Mouse (Mus musculus) yolk sac, embryonic 10.5 days (tissue): ENCODE results near the gene 4930550C14Rik.

Experiments used
- DNase-seq: peaks from one replicate; pipeline ENCODE4 v3.0.0-alpha.2; 2017; ENCODE audit warnings: low spot score

Gene 4930550C14Rik

DNA sequence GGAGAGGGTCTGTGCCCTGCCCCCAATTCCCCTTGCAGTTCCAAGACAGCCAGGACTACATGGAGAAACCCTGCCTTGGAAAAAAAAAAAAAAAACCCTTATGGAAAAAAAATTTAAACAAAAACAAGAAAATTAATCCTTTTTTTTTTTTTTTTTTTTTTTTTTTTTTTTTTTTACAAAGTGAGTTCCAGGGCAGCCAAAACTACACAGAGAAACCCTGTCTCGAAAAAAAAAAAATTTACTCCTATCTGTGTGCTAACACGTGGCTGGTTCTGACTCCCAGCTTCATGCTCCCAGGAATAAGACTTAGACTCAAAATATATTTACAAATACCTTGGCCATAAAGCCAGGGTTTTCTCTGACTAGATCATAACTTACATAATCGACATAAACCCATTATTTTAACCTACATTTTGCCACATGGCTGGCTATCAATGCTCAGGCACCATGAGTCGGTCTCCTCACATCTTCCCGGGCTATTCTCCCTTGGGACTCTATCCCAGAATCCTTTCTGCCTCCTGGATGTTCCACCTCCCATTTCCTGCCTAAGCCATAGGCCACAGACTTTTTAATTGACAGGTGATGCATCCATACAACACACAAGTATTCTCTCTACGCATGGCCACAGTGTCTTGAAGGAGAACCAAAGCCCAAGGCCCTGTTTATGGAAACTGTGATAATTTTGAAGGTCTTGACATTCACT is 2.1 kb downstream of the 4930550C14Rik start:
- DNase-seq, result no peak

GRCm38 (mm10) chr9:53404753-53405722 is 2.9 kb downstream of the 4930550C14Rik start:
- DNase-seq, result peak; percentile 82

DNA sequence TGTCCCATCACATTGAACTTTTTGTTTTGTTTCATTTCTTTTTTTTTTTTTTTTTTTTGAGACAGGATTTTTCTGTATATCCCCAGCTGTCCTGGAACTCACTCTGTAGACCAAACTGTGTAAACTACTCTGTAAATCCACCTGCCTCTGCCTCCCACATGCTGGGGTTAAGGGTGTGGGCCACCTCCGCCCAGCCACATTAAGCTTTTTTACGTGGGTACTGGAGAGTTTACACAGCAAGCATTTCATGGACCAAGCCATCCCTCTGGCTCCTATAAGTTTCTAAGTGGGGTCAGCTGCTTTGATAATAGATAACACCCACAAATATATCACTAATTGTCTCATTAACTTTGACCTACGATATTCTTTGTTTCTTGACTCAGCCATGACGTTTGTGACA is 6.4 kb downstream of the 4930550C14Rik start:
- no peak for DNase-seq

GRCm38 (mm10) chr9:53408953-53409361 is 6.8 kb downstream of the 4930550C14Rik start:
- DNase-seq, result no peak

GRCm38 (mm10) chr9:53409427-53409826 is 7.3 kb downstream of the 4930550C14Rik start:
- no peak for DNase-seq

GRCm38 (mm10) chr9:53422133-53422896 is 20.2 kb downstream of the 4930550C14Rik start:
- peak; percentile 33 for DNase-seq

DNA sequence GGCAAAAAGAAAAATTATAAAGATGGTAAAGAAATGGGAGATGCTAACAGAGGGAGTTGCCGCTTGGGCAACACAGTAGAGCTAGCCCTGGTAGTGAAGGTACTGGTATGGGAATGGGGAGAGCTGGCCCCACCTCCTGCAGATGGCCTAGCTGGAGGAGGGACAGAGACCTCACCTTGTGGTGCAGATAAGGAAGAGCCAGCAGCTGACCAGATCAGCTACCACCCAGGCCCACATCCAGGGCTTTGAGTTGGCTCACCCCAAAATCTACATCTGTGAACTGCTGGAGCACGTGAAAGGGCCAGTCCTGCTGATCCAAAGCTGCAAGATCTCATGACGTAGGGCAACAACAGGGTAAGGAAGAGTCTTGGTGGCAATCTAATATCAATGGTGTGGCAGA is 24.6 kb downstream of the 4930550C14Rik start:
- DNase-seq, result no peak

DNA sequence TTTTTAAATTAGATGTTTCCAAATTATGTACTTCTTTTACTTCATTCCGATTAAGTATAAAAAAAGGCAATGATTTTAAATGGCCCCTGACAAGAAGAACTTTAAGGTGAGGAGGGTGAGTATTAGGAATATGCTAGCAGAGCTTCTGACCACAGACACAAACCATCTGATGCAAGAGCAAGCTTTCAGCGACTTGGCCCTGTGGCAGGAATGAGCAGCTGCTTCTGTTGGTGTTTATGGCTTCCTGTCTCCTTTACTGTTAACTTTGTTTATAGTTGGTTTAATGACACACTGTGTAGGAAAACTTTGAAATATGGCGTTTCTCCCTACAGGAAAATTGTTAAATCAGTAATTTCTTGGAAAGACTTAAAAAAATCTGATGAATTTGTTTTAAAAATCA is 25.5 kb downstream of the 4930550C14Rik start:
- no peak for DNase-seq

DNA sequence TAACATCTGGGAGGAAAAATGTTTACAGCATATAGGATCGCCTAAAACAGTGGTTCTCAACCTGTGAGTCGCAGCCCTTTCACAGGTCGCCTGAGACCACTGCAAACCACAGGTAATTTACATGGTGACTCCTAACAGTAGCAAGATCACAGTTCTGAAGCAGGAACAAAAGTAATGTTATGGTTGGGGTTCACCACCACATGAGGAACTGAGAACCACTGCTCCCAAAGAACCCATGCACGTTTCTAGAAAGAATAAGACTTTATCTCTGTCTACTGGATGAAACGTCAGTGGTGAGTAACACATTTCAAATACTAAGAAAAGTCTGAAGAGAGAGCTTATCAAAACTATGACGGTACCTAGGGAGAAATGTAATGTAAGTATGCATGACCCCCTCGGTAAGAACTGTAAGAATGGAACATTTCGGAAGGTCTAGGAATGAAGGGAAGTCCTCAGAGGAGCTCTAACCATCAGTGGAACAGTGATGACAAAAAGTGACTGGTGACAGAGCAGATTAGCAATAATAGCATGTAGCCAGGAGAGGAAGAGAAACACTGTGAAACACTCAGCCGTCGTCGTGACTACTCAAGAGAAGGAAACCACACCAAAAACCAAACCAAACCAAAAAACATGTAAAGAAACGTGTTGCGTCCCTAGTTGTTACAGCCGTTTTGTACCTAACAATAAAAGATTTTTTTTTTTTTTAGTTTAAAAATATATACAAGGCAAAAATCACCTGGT is 33.9 kb downstream of the 4930550C14Rik start:
- no peak for DNase-seq

DNA sequence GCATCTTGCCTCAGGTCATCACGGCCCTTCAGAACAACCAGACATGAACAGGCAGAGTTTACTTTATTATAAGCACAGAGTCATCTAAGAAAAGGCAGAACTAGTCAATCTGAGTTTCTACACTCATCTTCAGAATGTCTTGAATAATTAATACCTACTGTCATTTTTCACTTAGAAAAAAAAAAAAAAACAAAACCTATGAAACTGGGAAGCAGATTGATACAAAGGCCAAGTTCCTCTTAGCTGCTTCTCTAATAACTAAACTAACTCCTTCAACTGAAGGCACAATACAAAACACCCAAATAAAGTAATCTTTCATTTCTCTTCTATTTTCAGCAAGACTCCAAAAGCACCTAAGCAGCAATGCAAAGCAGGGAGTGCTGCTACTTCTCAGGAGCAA is 48.5 kb downstream of the 4930550C14Rik start:
- DNase-seq, result no peak

DNA sequence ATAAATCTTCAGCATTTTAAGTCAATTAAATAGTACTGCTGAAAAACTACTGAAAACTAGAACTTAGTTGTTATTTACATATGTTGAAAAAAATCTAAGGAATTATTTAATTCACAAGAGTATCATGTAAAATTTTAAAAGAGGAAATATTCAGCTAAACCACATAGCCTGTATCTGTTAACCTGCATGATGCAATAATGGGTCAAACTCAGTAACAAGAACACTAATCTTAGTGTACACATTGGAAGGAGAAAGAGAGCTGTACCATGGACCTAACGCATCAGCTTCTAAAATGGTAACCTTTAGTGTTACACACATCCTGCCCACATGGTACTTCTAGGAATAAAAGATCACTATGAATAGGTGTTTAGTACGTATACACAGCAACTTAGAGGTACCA is 49.9 kb downstream of the 4930550C14Rik start:
- DNase-seq, result no peak

GRCm38 (mm10) chr9:53472806-53473518 is 70.8 kb downstream of the 4930550C14Rik start:
- DNase-seq, result no peak
